ENCODE assay signal across 8 mouse cellular contexts in genomic region chr19:43655735-43656492, GRCm38 (mm10). TPM values are rescaled to one million over a fixed set of nuclear protein-coding genes. Genes with fewer than 3 reads are reported as not detected.
DNase-seq lines count a peak whose midpoint lies in the region; ATAC-seq and TF ChIP-seq lines count a peak whose summit lies in the region.

No protein-coding gene starts in this region.

- DNase-seq in A20 (ENCODE audit: low read depth, low spot score) = peak; percentile 72
- peak; percentile 80 for DNase-seq in forebrain, embryonic 14.5 days (ENCODE audit: low spot score)
- peak; percentile 63 to 89 for DNase-seq in kidney, postnatal 36 days
- peak; percentile 92 for DNase-seq in midbrain, embryonic 11.5 days (ENCODE audit: low spot score, missing footprints)
- DNase-seq in splenic B cell, adult 2 months (ENCODE audit: low read depth, low spot score) = peak; percentile 90

- no peaks in the 10 kb centered on the region for H3K4me1 ChIP-seq in forebrain, embryonic 13.5 days
- no peaks in the 10 kb centered on the region for H3K4me1 ChIP-seq in forebrain, embryonic 12.5 days
- no peaks in the 10 kb centered on the region for H3K4me1 ChIP-seq in bone marrow macrophage, adult 2 months (ENCODE audit: control insufficient read depth, insufficient read depth, low read length)
- no peaks in the 10 kb centered on the region for H3K4me1 ChIP-seq in forebrain, embryonic 14.5 days (ENCODE audit: control insufficient read depth, insufficient read depth, low read length)
- H3K4me1 ChIP-seq in midbrain, embryonic 11.5 days (ENCODE audit: control insufficient read depth, insufficient read depth, low read length) = no peaks in the 10 kb centered on the region

- no peaks in the 10 kb centered on the region for H3K9me3 ChIP-seq in forebrain, embryonic 13.5 days (replicated peaks)
- H3K9me3 ChIP-seq in forebrain, embryonic 12.5 days = no peaks in the 10 kb centered on the region
- no peaks in the 10 kb centered on the region for H3K9me3 ChIP-seq in forebrain, embryonic 14.5 days (replicated peaks; ENCODE audit: control insufficient read depth, low read length)
- no peaks in the 10 kb centered on the region for H3K9me3 ChIP-seq in midbrain, embryonic 11.5 days (ENCODE audit: control insufficient read depth, low read length)

- peak; percentile 82 for TF ChIP-seq CTCF in bone marrow macrophage, adult 2 months (IDR thresholded peaks at IDR 0.05; ENCODE audit: low read depth, low read length)

- H3K4me3 ChIP-seq in forebrain, embryonic 13.5 days = no peak overlapping the region
- no peak overlapping the region for H3K4me3 ChIP-seq in forebrain, embryonic 12.5 days (replicated peaks)
- no peak overlapping the region for H3K4me3 ChIP-seq in bone marrow macrophage, adult 2 months (ENCODE audit: insufficient read depth, low read length)
- H3K4me3 ChIP-seq in forebrain, embryonic 14.5 days (ENCODE audit: low read depth, low read length) = no peak overlapping the region
- H3K4me3 ChIP-seq in midbrain, embryonic 11.5 days (ENCODE audit: low read depth, low read length) = no peak overlapping the region

- TF ChIP-seq POLR2A in bone marrow macrophage, adult 2 months (IDR thresholded peaks at IDR 0.05; ENCODE audit: borderline replicate concordance, low read depth, low read length) = no peak

- 0 out of 2 replicates have a peak, but pooled peaks have one; percentile 53 for ATAC-seq in forebrain, embryonic 13.5 days
- no peak for ATAC-seq in forebrain, embryonic 12.5 days (ENCODE audit: low FRiP score)
- no peak; the same call in 1 of the 2 replicates for ATAC-seq in forebrain, embryonic 14.5 days
- ATAC-seq in midbrain, embryonic 11.5 days (ENCODE audit: low FRiP score) = no peak

- H3K9ac ChIP-seq in forebrain, embryonic 13.5 days = no peak overlapping the region
- no peak overlapping the region for H3K9ac ChIP-seq in forebrain, embryonic 12.5 days
- H3K9ac ChIP-seq in forebrain, embryonic 14.5 days (ENCODE audit: low read length) = no peak overlapping the region
- no peak overlapping the region for H3K9ac ChIP-seq in midbrain, embryonic 11.5 days (ENCODE audit: low read length)

- H3K36me3 ChIP-seq in forebrain, embryonic 13.5 days (ENCODE audit: poor library complexity, severe bottlenecking) = no peaks in the 10 kb centered on the region
- no peaks in the 10 kb centered on the region for H3K36me3 ChIP-seq in forebrain, embryonic 12.5 days (replicated peaks)
- H3K36me3 ChIP-seq in forebrain, embryonic 14.5 days (ENCODE audit: control insufficient read depth, insufficient read depth, low read length) = no peaks in the 10 kb centered on the region
- H3K36me3 ChIP-seq in midbrain, embryonic 11.5 days (ENCODE audit: control insufficient read depth, insufficient read depth, low read length) = no peaks in the 10 kb centered on the region
- no peaks in the 10 kb centered on the region for H3K36me3 ChIP-seq in splenic B cell, adult 2 months (ENCODE audit: control insufficient read depth, insufficient read depth, low read length, poor library complexity, severe bottlenecking)

- H3K4me2 ChIP-seq in forebrain, embryonic 13.5 days = no peak overlapping the region
- H3K4me2 ChIP-seq in forebrain, embryonic 12.5 days = no peak overlapping the region
- no peak overlapping the region for H3K4me2 ChIP-seq in forebrain, embryonic 14.5 days (ENCODE audit: low read length)
- H3K4me2 ChIP-seq in midbrain, embryonic 11.5 days = no peak overlapping the region

- WGBS in forebrain, embryonic 13.5 days = 37% methylated on average over 11 of the region's 11 CpGs
- 40% methylated on average over 11 of the region's 11 CpGs for WGBS in forebrain, embryonic 12.5 days
- WGBS in forebrain, embryonic 14.5 days = 40% methylated on average over 11 of the region's 11 CpGs
- WGBS in midbrain, embryonic 11.5 days = 41% methylated on average over 11 of the region's 11 CpGs

- peaks cover 5% of the 10 kb centered on the region for H3K27me3 ChIP-seq in forebrain, embryonic 13.5 days
- peaks cover 18% of the 10 kb centered on the region; the same call in 1 of the 2 replicates for H3K27me3 ChIP-seq in forebrain, embryonic 12.5 days
- no peaks in the 10 kb centered on the region for H3K27me3 ChIP-seq in forebrain, embryonic 14.5 days (replicated peaks; ENCODE audit: control insufficient read depth, insufficient read depth, low read length)
- H3K27me3 ChIP-seq in midbrain, embryonic 11.5 days (ENCODE audit: control insufficient read depth, insufficient read depth, low read length) = no peaks in the 10 kb centered on the region
- no peaks in the 10 kb centered on the region for H3K27me3 ChIP-seq in splenic B cell, adult 2 months (ENCODE audit: control insufficient read depth, insufficient read depth, low read length, poor library complexity, severe bottlenecking)

- H3K27ac ChIP-seq in forebrain, embryonic 13.5 days = no peak overlapping the region
- H3K27ac ChIP-seq in forebrain, embryonic 12.5 days = no peak overlapping the region
- H3K27ac ChIP-seq in bone marrow macrophage, adult 2 months (ENCODE audit: insufficient read depth, low read depth, low read length) = no peak overlapping the region
- H3K27ac ChIP-seq in forebrain, embryonic 14.5 days (ENCODE audit: low read depth, low read length) = no peak overlapping the region
- no peak overlapping the region for H3K27ac ChIP-seq in midbrain, embryonic 11.5 days (ENCODE audit: low read depth, low read length)

RNA-seq across cellular contexts. Expression of gene Slc25a28, which starts 18.8 kb away (rescaled TPM):
- polyA plus RNA-seq in forebrain, embryonic 13.5 days (2015; fragmentation: Nextera tagmentation; extraction: Ambion mirVana) = 14.4 and 16.2 TPM in 2 replicates
- polyA plus RNA-seq in forebrain, embryonic 12.5 days (2016; fragmentation: Nextera tagmentation; extraction: Ambion mirVana) = 17.5 and 18.1 TPM in 2 replicates
- 34.1 and 40.1 TPM in 2 replicates for polyA plus RNA-seq in bone marrow macrophage, adult 2 months (2012; ENCODE audit: insufficient read depth, insufficient read length, missing spikeins)
- 12.0 and 12.3 TPM in 2 replicates for polyA plus RNA-seq in forebrain, embryonic 14.5 days (2014; fragmentation: Nextera tagmentation; extraction: Ambion mirVana)
- polyA plus RNA-seq in midbrain, embryonic 11.5 days (2014; fragmentation: Nextera tagmentation; extraction: Ambion mirVana) = 7.6 and 9.7 TPM in 2 replicates

RNA-seq across cellular contexts. Expression of gene Entpd7, which starts 33.6 kb away (rescaled TPM):
- 7.4 and 8.3 TPM in 2 replicates for polyA plus RNA-seq in forebrain, embryonic 13.5 days (2015; fragmentation: Nextera tagmentation; extraction: Ambion mirVana)
- polyA plus RNA-seq in forebrain, embryonic 12.5 days (2016; fragmentation: Nextera tagmentation; extraction: Ambion mirVana) = 10.2 TPM in 2 replicates
- 23.4 and 26.1 TPM in 2 replicates for polyA plus RNA-seq in bone marrow macrophage, adult 2 months (2012; ENCODE audit: insufficient read depth, insufficient read length, missing spikeins)
- 6.7 and 9.2 TPM in 2 replicates for polyA plus RNA-seq in forebrain, embryonic 14.5 days (2014; fragmentation: Nextera tagmentation; extraction: Ambion mirVana)
- 12.2 and 12.7 TPM in 2 replicates for polyA plus RNA-seq in midbrain, embryonic 11.5 days (2014; fragmentation: Nextera tagmentation; extraction: Ambion mirVana)

RNA-seq across cellular contexts. Expression of gene Nkx2-3, which starts 43.8 kb away (rescaled TPM):
- 4.8 and 5.2 TPM in 2 replicates for polyA plus RNA-seq in forebrain, embryonic 13.5 days (2015; fragmentation: Nextera tagmentation; extraction: Ambion mirVana)
- polyA plus RNA-seq in forebrain, embryonic 12.5 days (2016; fragmentation: Nextera tagmentation; extraction: Ambion mirVana) = 6.3 and 8.3 TPM in 2 replicates
- polyA plus RNA-seq in bone marrow macrophage, adult 2 months (2012; ENCODE audit: insufficient read depth, insufficient read length, missing spikeins) = not detected in 2 replicates
- polyA plus RNA-seq in forebrain, embryonic 14.5 days (2014; fragmentation: Nextera tagmentation; extraction: Ambion mirVana) = 4.1 and 4.6 TPM in 2 replicates
- polyA plus RNA-seq in midbrain, embryonic 11.5 days (2014; fragmentation: Nextera tagmentation; extraction: Ambion mirVana) = 0.60 and 0.77 TPM in 2 replicates
